Mouse (Mus musculus): ENCODE data around the gene Clcf1. TPM values are rescaled to one million over a fixed set of nuclear protein-coding genes. Genes with fewer than 3 reads are reported as not detected.
A peak's percentile ranks its signal among the peaks of the same experiment; 100 is the strongest.

Gene Clcf1
- polyA plus RNA-seq, 1 experiment, result 0.40 TPM

- Histone ChIP-seq H3K4me3 (ENCODE audit: insufficient read depth, low read length) (no peak within 1 kb of the TSS), H3K4me1 (ENCODE audit: control insufficient read depth, insufficient read depth, low read length) (0 out of 2 replicates have a peak, but pooled peaks cover 5% of the 10 kb centered on the region), H3K27ac (ENCODE audit: insufficient read depth, low read depth, low read length) (no peak within 1 kb of the TSS)
- TF ChIP-seq CTCF (IDR thresholded peaks at IDR 0.05; ENCODE audit: low read depth, low read length) (no peak), POLR2A (IDR thresholded peaks at IDR 0.05; ENCODE audit: borderline replicate concordance, low read depth, low read length) (no peak)
Observed at GRCm38 (mm10) chr19:4175368-4175947, 38.6 kb upstream of the Clcf1 start, which contains the start of gene Carns1. Gene Carns1 (minus strand): TSS chr19:4175479.

- Histone ChIP-seq H3K4me1 (ENCODE audit: control insufficient read depth, insufficient read depth, low read length) (peaks cover 6% of the 10 kb centered on the region), H3K4me3 (ENCODE audit: insufficient read depth, low read length) (no peak overlapping the region), H3K27ac (ENCODE audit: insufficient read depth, low read depth, low read length) (no peak overlapping the region)
- TF ChIP-seq CTCF (IDR thresholded peaks at IDR 0.05; ENCODE audit: low read depth, low read length) (no peak), POLR2A (IDR thresholded peaks at IDR 0.05; ENCODE audit: borderline replicate concordance, low read depth, low read length) (no peak)
Observed at GRCm38 (mm10) chr19:4180411-4180810, 33.6 kb upstream of the Clcf1 start.

GRCm38 (mm10) chr19:4181892-4182291 lies 32.1 kb upstream of the Clcf1 start:
- Histone ChIP-seq H3K4me1 (ENCODE audit: control insufficient read depth, insufficient read depth, low read length) (peaks cover 6% of the 10 kb centered on the region), H3K27ac (ENCODE audit: insufficient read depth, low read depth, low read length) (no peak overlapping the region), H3K4me3 (ENCODE audit: insufficient read depth, low read length) (no peak overlapping the region)
- TF ChIP-seq POLR2A (IDR thresholded peaks at IDR 0.05; ENCODE audit: borderline replicate concordance, low read depth, low read length), result no peak
- no peak for TF ChIP-seq CTCF (IDR thresholded peaks at IDR 0.05; ENCODE audit: low read depth, low read length)

GRCm38 (mm10) chr19:4183689-4184088 lies 30.3 kb upstream of the Clcf1 start:
- Histone ChIP-seq H3K4me3 (ENCODE audit: insufficient read depth, low read length) (no peak overlapping the region), H3K4me1 (ENCODE audit: control insufficient read depth, insufficient read depth, low read length) (peaks cover 6% of the 10 kb centered on the region), H3K27ac (ENCODE audit: insufficient read depth, low read depth, low read length) (no peak overlapping the region)
- TF ChIP-seq POLR2A (IDR thresholded peaks at IDR 0.05; ENCODE audit: borderline replicate concordance, low read depth, low read length), result no peak
- no peak for TF ChIP-seq CTCF (IDR thresholded peaks at IDR 0.05; ENCODE audit: low read depth, low read length)

GRCm38 (mm10) chr19:4184976-4185975 lies 28.8 kb upstream of the Clcf1 start:
- H3K4me3 ChIP-seq (ENCODE audit: insufficient read depth, low read length), result no peak overlapping the region
- H3K4me1 ChIP-seq (ENCODE audit: control insufficient read depth, insufficient read depth, low read length), result peaks cover 6% of the 10 kb centered on the region
- TF ChIP-seq CTCF (IDR thresholded peaks at IDR 0.05; ENCODE audit: low read depth, low read length) (no peak), POLR2A (IDR thresholded peaks at IDR 0.05; ENCODE audit: borderline replicate concordance, low read depth, low read length) (no peak)
- H3K27ac ChIP-seq (ENCODE audit: insufficient read depth, low read depth, low read length), result no peak overlapping the region

GRCm38 (mm10) chr19:4187303-4187702 lies 26.7 kb upstream of the Clcf1 start:
- Histone ChIP-seq H3K27ac (ENCODE audit: insufficient read depth, low read depth, low read length) (no peak overlapping the region), H3K4me1 (ENCODE audit: control insufficient read depth, insufficient read depth, low read length) (peaks cover 8% of the 10 kb centered on the region), H3K4me3 (ENCODE audit: insufficient read depth, low read length) (no peak overlapping the region)
- TF ChIP-seq POLR2A (IDR thresholded peaks at IDR 0.05; ENCODE audit: borderline replicate concordance, low read depth, low read length) (no peak), CTCF (IDR thresholded peaks at IDR 0.05; ENCODE audit: low read depth, low read length) (no peak)

- Histone ChIP-seq H3K4me1 (ENCODE audit: control insufficient read depth, insufficient read depth, low read length) (peaks cover 19% of the 10 kb centered on the region), H3K4me3 (ENCODE audit: insufficient read depth, low read length) (no peak overlapping the region), H3K27ac (ENCODE audit: insufficient read depth, low read depth, low read length) (no peak overlapping the region)
- TF ChIP-seq CTCF (IDR thresholded peaks at IDR 0.05; ENCODE audit: low read depth, low read length) (no peak), POLR2A (IDR thresholded peaks at IDR 0.05; ENCODE audit: borderline replicate concordance, low read depth, low read length) (no peak)
Observed at GRCm38 (mm10) chr19:4189051-4189620, 24.9 kb upstream of the Clcf1 start.

GRCm38 (mm10) chr19:4190831-4191334 lies 23.2 kb upstream of the Clcf1 start, which contains the start of gene Tbc1d10c:
Gene Tbc1d10c (minus strand): TSS chr19:4191284.
- H3K4me1 ChIP-seq (ENCODE audit: control insufficient read depth, insufficient read depth, low read length), result peaks cover 21% of the 10 kb centered on the region
- peak within 1 kb of the TSS; percentile 96 for H3K4me3 ChIP-seq (ENCODE audit: insufficient read depth, low read length)
- peak within 1 kb of the TSS; percentile 82 for H3K27ac ChIP-seq (ENCODE audit: insufficient read depth, low read depth, low read length)
- TF ChIP-seq CTCF (IDR thresholded peaks at IDR 0.05; ENCODE audit: low read depth, low read length) (no peak), POLR2A (IDR thresholded peaks at IDR 0.05; ENCODE audit: borderline replicate concordance, low read depth, low read length) (no peak)

GRCm38 (mm10) chr19:4191528-4192250 lies 22.3 kb upstream of the Clcf1 start, which contains the start of gene Ppp1ca:
Gene Ppp1ca (plus strand): TSS chr19:4192065.
- peak within 1 kb of the TSS; percentile 82 for H3K27ac ChIP-seq (ENCODE audit: insufficient read depth, low read depth, low read length)
- peak; percentile 87; the same call in 1 of the 2 replicates for TF ChIP-seq POLR2A (IDR thresholded peaks at IDR 0.05; ENCODE audit: borderline replicate concordance, low read depth, low read length)
- TF ChIP-seq CTCF (IDR thresholded peaks at IDR 0.05; ENCODE audit: low read depth, low read length), result no peak
- peaks cover 21% of the 10 kb centered on the region for H3K4me1 ChIP-seq (ENCODE audit: control insufficient read depth, insufficient read depth, low read length)
- H3K4me3 ChIP-seq (ENCODE audit: insufficient read depth, low read length), result peak within 1 kb of the TSS; percentile 96
